Mouse (Mus musculus): ENCODE results near the gene Ankrd13d. TPM values are rescaled to one million over a fixed set of nuclear protein-coding genes. Genes with fewer than 3 reads are reported as not detected.
A peak's percentile ranks its signal among the peaks of the same experiment; 100 is the strongest.
"Not testable (repeated sequence)": the region's sequence is repeated elsewhere in the genome, so short reads cannot be mapped to it uniquely, and the experiment has no call there.

The Ankrd13d gene
- polyA plus RNA-seq, 1 experiment = 2.0 TPM

DNA sequence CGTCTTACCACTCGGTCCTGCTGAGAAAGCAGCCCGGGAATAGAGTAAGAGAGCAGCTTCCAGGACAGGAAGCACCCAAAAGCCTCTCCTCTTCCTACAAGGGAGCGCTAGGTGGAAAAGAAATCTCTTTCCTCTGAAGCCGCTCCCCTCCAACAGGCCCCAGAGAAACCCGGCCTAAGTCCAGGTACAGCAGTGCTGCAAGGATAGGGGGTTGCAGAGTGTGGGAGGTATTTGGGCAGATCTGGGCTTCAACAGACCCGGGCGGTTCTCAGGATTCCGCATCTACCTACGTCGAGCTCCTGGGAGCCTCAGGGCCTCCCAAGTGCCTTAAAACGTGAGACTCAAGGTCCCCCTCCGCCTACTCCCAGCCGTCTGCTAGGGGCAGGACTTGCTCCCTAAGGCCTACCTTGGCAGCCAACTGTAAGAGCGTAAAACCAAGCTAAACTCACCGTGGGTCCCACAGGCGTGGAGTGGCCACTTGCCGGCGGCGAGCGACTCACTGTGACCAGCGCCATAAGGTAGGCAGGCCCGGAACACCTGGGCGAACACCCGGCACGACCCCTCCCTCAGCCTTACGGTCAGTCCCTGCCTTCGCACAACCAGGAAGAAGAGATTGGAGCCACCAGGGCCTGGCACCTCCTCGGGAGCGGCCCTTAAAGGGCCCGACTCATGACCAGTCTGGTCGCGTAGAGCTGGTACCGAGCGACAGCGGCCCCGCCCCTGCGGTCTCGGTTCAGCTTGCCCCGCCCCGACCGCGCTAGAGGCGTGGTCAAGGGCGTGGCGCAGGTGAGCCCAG is 14.2 kb downstream of the Ankrd13d start, which contains the start of gene Ssh3:
TSS of gene Ssh3 (minus strand) at position 615 of the 796 bp plus-strand sequence.
- peak; percentile 73 for DNase-seq (ENCODE audit: low read depth, low spot score)
- WGBS = 5% methylated on average over 46 of the region's 46 CpGs

GRCm38 (mm10) chr19:4265956-4266355 is 17.0 kb downstream of the Ankrd13d start:
- 85% methylated on average over 4 of the region's 4 CpGs for WGBS
- no peak for DNase-seq (ENCODE audit: low read depth, low spot score)

DNA sequence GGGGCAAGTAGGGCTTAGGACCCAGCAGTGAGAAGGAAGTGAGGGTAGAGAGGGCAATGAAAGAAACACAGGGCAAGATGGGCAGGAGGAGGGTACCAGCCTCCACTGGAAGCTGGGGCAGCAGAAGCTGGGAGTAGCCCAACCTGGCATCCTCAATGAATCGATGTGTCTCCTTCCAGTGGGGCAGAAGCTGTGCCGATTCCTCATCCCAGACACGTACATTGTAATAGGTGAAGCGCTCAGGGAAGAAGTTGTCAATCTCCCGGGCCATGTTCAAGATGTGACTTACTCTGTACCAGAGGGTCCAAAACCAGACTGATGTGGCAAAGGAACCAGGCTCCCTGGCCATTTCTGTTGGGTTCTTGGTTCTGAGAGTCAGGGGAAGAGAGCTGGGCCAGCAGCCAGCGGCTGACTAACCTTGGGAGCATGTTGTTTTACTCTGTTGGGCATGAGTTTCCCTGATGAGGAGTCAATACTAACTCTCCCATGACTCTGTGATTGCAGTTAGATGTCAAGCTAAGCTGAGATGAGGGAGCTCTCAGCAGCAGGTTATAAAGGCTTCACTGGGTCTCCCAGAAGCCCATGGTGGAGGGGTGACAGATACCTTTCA is 18.7 kb downstream of the Ankrd13d start:
- WGBS = 96% methylated on average over 6 of the region's 6 CpGs

GRCm38 (mm10) chr19:4263702-4264101 is 19.2 kb downstream of the Ankrd13d start:
- DNase-seq (ENCODE audit: low read depth, low spot score) = no peak
- 81% methylated on average over 14 of the region's 14 CpGs for WGBS

More for the DNA sequence above, 18.7 kb downstream of the Ankrd13d start:
- DNase-seq (ENCODE audit: low read depth, low spot score) = no peak

- DNase-seq (ENCODE audit: low read depth, low spot score) = no peak
- WGBS = 73% methylated on average over 6 of the region's 6 CpGs
Measured at GRCm38 (mm10) chr19:4262756-4263155, 20.2 kb downstream of the Ankrd13d start.

- peak; percentile 13 for DNase-seq (ENCODE audit: low read depth, low spot score)
- 49% methylated on average over 8 of the region's 8 CpGs for WGBS
Measured at GRCm38 (mm10) chr19:4261038-4261698, 21.8 kb downstream of the Ankrd13d start.

DNA sequence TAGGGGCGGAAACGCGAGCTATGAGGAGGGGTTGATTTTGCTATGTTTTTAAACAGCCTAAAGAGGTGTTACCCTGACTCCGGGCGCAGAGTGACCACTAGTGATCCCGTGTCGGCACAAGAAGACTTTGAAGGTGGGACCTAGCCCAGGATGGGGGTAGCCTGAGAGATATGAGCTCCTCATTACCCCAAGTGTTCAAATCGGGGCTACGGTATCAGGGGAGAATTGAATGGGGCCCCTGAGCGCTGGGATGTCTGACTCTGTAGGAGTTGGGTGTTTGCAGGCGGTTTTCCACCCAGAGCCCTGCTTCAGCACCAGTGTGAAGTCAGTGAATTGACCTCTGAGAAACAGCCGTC is 25.1 kb downstream of the Ankrd13d start:
- WGBS = 25% methylated on average over 12 of the region's 12 CpGs
- DNase-seq (ENCODE audit: low read depth, low spot score) = peak; percentile 11

GRCm38 (mm10) chr19:4257216-4257896 is 25.6 kb downstream of the Ankrd13d start:
- peak; percentile 98 for DNase-seq (ENCODE audit: low read depth, low spot score)
- under 1% methylated on average over 41 of the region's 41 CpGs for WGBS

- 84% methylated on average over 11 of the region's 11 CpGs for WGBS
- DNase-seq (ENCODE audit: low read depth, low spot score) = no peak
Measured at GRCm38 (mm10) chr19:4255583-4256162, 27.3 kb downstream of the Ankrd13d start.

DNA sequence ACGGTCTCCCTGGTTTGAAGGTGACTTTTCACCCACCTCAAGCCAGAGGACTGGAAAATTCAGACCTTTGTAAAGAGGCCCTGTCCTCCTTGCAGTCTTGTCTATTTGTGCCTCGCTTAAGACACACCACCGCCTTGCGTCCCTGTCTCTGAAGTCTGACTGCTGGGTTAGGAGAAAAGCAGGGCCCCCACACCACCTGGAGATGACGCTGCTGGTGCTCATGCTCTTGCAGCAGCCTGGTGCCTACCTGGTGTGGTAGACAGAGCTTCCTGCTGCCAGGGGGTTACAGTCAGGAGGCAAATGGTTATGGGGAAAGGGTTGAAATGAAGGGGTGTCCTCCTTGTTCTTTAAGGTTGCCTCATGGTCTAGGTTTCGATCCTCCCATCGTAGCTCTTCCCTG is 28.7 kb downstream of the Ankrd13d start:
- no peak for DNase-seq (ENCODE audit: low read depth, low spot score)
- 85% methylated on average over 7 of the region's 7 CpGs for WGBS

DNA sequence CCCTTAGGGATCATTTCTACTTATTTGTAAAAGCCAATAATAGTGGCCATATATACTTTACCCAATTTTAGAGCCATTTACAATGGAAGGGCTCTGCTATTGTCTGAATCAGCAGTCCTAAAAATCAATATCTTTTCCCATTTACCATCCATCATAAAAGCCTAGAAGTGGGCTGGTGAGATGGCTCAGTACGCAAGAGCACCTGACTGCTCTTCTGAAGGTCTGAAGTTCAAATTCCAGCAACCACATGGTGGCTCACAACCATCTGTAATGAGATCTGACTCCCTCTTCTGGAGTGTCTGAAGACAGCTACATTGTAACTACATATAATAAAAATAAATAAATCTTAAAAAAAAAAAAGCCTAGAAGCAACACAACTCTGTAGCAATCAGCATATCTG is 34.3 kb downstream of the Ankrd13d start:
- not testable (repeated sequence) for DNase-seq (ENCODE audit: low read depth, low spot score)
- WGBS = 25% methylated on average over 1 of the region's 1 CpGs

- no peak for DNase-seq (ENCODE audit: low read depth, low spot score)
- 52% methylated on average over 1 of the region's 1 CpGs for WGBS
Measured at GRCm38 (mm10) chr19:4247010-4247409, 35.9 kb downstream of the Ankrd13d start.

GRCm38 (mm10) chr19:4244775-4245174 is 38.2 kb downstream of the Ankrd13d start:
- 82% methylated on average over 6 of the region's 6 CpGs for whole genome bisulfite sequencing

GRCm38 (mm10) chr19:4242416-4242815 is 40.5 kb downstream of the Ankrd13d start:
- 51% methylated on average over 3 of the region's 3 CpGs for WGBS
- no peak for DNase-seq (ENCODE audit: low read depth, low spot score)

More at GRCm38 (mm10) chr19:4244775-4245174, 38.2 kb downstream of the Ankrd13d start:
- DNase-seq (ENCODE audit: low read depth, low spot score) = no peak

- 67% methylated on average over 8 of the region's 8 CpGs for WGBS
- no peak for DNase-seq (ENCODE audit: low read depth, low spot score)
Measured at GRCm38 (mm10) chr19:4240247-4240668, 42.7 kb downstream of the Ankrd13d start.

DNA sequence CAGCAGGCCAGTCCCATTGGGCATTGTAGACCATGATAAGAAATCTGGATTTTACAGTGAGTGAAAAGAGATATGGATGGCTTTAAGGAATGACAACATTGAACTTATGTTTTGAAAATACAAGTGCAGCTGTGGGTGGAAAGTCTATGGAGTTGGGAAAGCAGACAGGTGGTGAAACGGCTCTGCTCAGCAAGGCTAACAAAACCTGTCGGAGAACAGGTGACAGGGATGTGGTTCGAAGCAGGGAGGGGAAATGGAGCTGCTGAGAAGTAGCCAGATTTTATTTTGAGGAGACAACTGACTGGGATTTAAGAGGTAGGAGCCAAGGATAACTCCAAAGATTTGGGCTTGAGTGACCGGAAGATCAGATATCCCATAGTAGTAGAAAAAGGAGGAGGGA is 48.4 kb downstream of the Ankrd13d start:
- 58% methylated on average over 4 of the region's 4 CpGs for WGBS

DNA sequence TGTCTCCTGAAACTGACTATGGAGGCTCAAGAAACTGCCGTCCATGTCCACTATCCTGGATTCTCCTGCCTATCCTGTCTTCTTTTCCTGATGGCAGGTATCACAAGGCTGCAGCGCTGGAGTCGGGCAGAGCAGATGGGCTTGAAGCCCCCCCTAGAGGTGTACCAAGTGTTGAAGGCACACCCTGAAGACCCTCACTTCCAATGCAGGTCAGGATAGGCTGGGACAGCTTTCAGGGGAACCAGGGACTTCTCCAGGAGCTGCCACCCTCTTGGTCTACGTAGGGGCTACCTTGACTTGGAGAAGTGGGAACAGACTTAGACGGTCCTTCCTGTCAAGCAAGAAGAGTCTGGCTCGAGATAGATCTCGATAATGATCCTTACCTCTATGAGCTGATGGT is 50.3 kb downstream of the Ankrd13d start:
- 85% methylated on average over 7 of the region's 7 CpGs for WGBS

More for the DNA sequence above, 48.4 kb downstream of the Ankrd13d start:
- no peak for DNase-seq (ENCODE audit: low read depth, low spot score)

DNA sequence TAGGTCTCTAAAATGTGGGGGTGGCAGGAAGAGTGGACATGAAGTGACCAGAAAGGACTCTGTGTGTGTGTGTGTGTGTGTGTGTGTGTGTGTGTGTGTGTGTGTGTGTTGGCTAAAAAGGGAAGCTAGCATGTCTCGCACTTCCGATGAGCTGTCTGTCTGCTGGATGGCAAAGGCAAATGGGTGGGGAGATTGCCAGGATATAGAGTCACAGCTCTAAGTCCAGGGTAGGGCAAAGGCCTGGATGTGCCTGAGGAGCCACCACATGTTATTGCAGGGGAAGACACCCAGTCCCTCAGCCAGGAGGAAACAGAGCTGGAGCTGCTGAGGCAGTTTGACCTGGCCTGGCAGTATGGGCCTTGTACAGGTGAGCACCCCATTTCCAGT is 50.8 kb downstream of the Ankrd13d start:
- no peak for DNase-seq (ENCODE audit: low read depth, low spot score)
- 0% methylated on average over 2 of the region's 2 CpGs for WGBS

More for the DNA sequence above, 50.3 kb downstream of the Ankrd13d start:
- no peak for DNase-seq (ENCODE audit: low read depth, low spot score)
